Mouse (Mus musculus) cerebellum, postnatal 10 days (tissue): ENCODE data around the gene Olfr1160.
"Not testable (repeated sequence)": the region's sequence is repeated elsewhere in the genome, so short reads cannot be mapped to it uniquely, and the experiment has no call there.

Source experiments
- DNase-seq, 2 experiments: peaks; one replicate each; pipeline ENCODE4 v3.0.0; 2021; ENCODE audit warnings: mixed read lengths in 2 of 2

Gene Olfr1160

GRCm38 (mm10) chr2:88007515-88008318 is at the start of gene Olfr1160:
Gene Olfr1160, minus strand, starts transcription at chr2:88008268.
- DNase-seq: no peak

- DNase-seq: no peak
Observed at GRCm38 (mm10) chr2:88051029-88051428, 43.0 kb upstream of the Olfr1160 start, which contains the start of gene Olfr1162. Gene Olfr1162, minus strand, starts transcription at chr2:88051129.

GRCm38 (mm10) chr2:88037599-88037998 is 29.5 kb upstream of the Olfr1160 start, which contains the start of gene Olfr73:
Gene Olfr73, minus strand, starts transcription at chr2:88037699.
- DNase-seq: no peak

- not testable (repeated sequence) for DNase-seq
Observed at GRCm38 (mm10) chr2:88022474-88022873, 14.4 kb upstream of the Olfr1160 start, which contains the start of gene Olfr1161. Gene Olfr1161, plus strand, starts transcription at chr2:88022774.

- DNase-seq: no peak
Observed at GRCm38 (mm10) chr2:87989813-87990212, 18.3 kb downstream of the Olfr1160 start, which contains the start of gene Olfr1158. Gene Olfr1158, plus strand, starts transcription at chr2:87990113.

- no peak for DNase-seq
Observed at GRCm38 (mm10) chr2:87974563-87974962, 33.5 kb downstream of the Olfr1160 start, which contains the start of gene Olfr74. Gene Olfr74, minus strand, starts transcription at chr2:87974663.

GRCm38 (mm10) chr2:87968199-87968598 is 39.9 kb downstream of the Olfr1160 start, which contains the start of gene Olfr1157:
Gene Olfr1157, minus strand, starts transcription at chr2:87968299.
- no peak for DNase-seq

- no peak for DNase-seq
Observed at GRCm38 (mm10) chr2:87953000-87953399, 55.1 kb downstream of the Olfr1160 start, which contains the start of gene Olfr1156. Gene Olfr1156, minus strand, starts transcription at chr2:87953100.
